ENCODE assay signal across 11 mouse cellular contexts in genomic region chr12:110438367-110438973, GRCm38 (mm10). TPM values are rescaled to one million over a fixed set of nuclear protein-coding genes. Genes with fewer than 3 reads are reported as not detected.
A peak's percentile ranks its signal among the peaks of the same experiment; 100 is the strongest.
DNase-seq lines count a peak whose midpoint lies in the region; ATAC-seq and TF ChIP-seq lines count a peak whose summit lies in the region.
"Had no signal": no experiment of that assay in that cellular context is flagged by ENCODE, and none has a peak within 500 bp of the region (broad histone marks: within the 10 kb centered on the region; RNA-seq: fewer than 3 reads in every experiment).

No protein-coding gene starts in this region.

- no peak for DNase-seq in cerebellum, adult 2 months
- no peak for DNase-seq in cerebellum, adult 11-12 months
- DNase-seq in liver, postnatal 0 days, result no peak
- DNase-seq in liver, embryonic 11.5 days (ENCODE audit: low spot score), result no peak
- peak; percentile 46 for DNase-seq in retina, postnatal 1 day
- DNase-seq in left cerebral cortex, postnatal 10 days (ENCODE audit: extremely low spot score in 1 of 2, low spot score in 2 of 2), result no peak
- DNase-seq in kidney, adult 8-10 months, result no peak
- DNase-seq: left cerebral cortex, postnatal 4 days had no signal

- no peak overlapping the region for H3K4me3 ChIP-seq in cerebellum, adult 2 months (replicated peaks; ENCODE audit: insufficient read depth, low read depth, low read length)
- no peak overlapping the region for H3K4me3 ChIP-seq in liver, postnatal 0 days (ENCODE audit: low read depth, low read length)
- no peak overlapping the region for H3K4me3 ChIP-seq in liver, embryonic 11.5 days (ENCODE audit: low read depth, low read length)
- H3K4me3 ChIP-seq: erythroblast, embryonic 14.5 days; hindbrain, embryonic 15.5 days had no signal

- no peak overlapping the region for H3K4me2 ChIP-seq in liver, postnatal 0 days (ENCODE audit: low read depth, low read length)
- no peak overlapping the region for H3K4me2 ChIP-seq in liver, embryonic 11.5 days
- H3K4me2 ChIP-seq: hindbrain, embryonic 15.5 days had no signal

- no peak overlapping the region for H3K27ac ChIP-seq in cerebellum, adult 2 months (ENCODE audit: insufficient read depth, low read length)
- H3K27ac ChIP-seq in liver, postnatal 0 days (ENCODE audit: low read depth), result no peak overlapping the region
- H3K27ac ChIP-seq in liver, embryonic 11.5 days (ENCODE audit: low read depth, low read length), result no peak overlapping the region
- H3K27ac ChIP-seq: hindbrain, embryonic 15.5 days had no signal

- no peaks in the 10 kb centered on the region; the same call in 1 of the 2 replicates for H3K9me3 ChIP-seq in liver, postnatal 0 days (ENCODE audit: low read length)
- H3K9me3 ChIP-seq in liver, embryonic 11.5 days (ENCODE audit: control insufficient read depth, low read length), result no peaks in the 10 kb centered on the region
- H3K9me3 ChIP-seq: hindbrain, embryonic 15.5 days had no signal

- peak; percentile 35; the same call in 1 of the 2 replicates for TF ChIP-seq CTCF in cerebellum, adult 2 months (IDR thresholded peaks at IDR 0.05; ENCODE audit: borderline replicate concordance, insufficient read depth, low read depth, low read length)
- TF ChIP-seq CTCF in liver, postnatal 0 days (IDR thresholded peaks at IDR 0.05; ENCODE audit: low read depth), result peak; percentile 69

- no peak for TF ChIP-seq EP300 in liver, postnatal 0 days (IDR thresholded peaks at IDR 0.05; ENCODE audit: low read depth)

- 72% methylated on average over 5 of the region's 5 CpGs for WGBS in cerebellum, adult 2 months
- 40% methylated on average over 5 of the region's 5 CpGs for WGBS in liver, postnatal 0 days (ENCODE audit: insufficient replicate concordance)
- 30% methylated on average over 5 of the region's 5 CpGs for WGBS in liver, embryonic 11.5 days

- no peak overlapping the region for H3K9ac ChIP-seq in liver, postnatal 0 days (replicated peaks)
- H3K9ac ChIP-seq in liver, embryonic 11.5 days (ENCODE audit: low read depth, low read length), result no peak overlapping the region
- H3K9ac ChIP-seq: hindbrain, embryonic 15.5 days had no signal

- intact Hi-C loops in left cerebral cortex, postnatal 10 days (cut with DNase I), result no loop called here

- no peaks in the 10 kb centered on the region for H3K36me3 ChIP-seq in liver, postnatal 0 days (replicated peaks; ENCODE audit: insufficient read depth, low read length)
- H3K36me3 ChIP-seq in liver, embryonic 11.5 days (ENCODE audit: control insufficient read depth, insufficient read depth, low read length), result no peaks in the 10 kb centered on the region
- H3K36me3 ChIP-seq: hindbrain, embryonic 15.5 days had no signal

- H3K27me3 ChIP-seq in cerebellum, adult 2 months (ENCODE audit: control insufficient read depth, insufficient read depth, low read length), result no peaks in the 10 kb centered on the region
- no peaks in the 10 kb centered on the region for H3K27me3 ChIP-seq in liver, postnatal 0 days (ENCODE audit: insufficient read depth, low read length)
- H3K27me3 ChIP-seq in liver, embryonic 11.5 days (replicated peaks; ENCODE audit: control insufficient read depth, insufficient read depth, low read length), result 0 out of 2 replicates have a peak, but pooled peaks cover 3% of the 10 kb centered on the region
- H3K27me3 ChIP-seq: hindbrain, embryonic 15.5 days had no signal

- ATAC-seq in liver, postnatal 0 days, result peak; percentile 38
- no peak for ATAC-seq in liver, embryonic 11.5 days (replicated peaks; ENCODE audit: low FRiP score)
- 0 out of 2 replicates have a peak, but pooled peaks have one; percentile 48 for ATAC-seq in erythroid progenitor cell, adult 5-6 weeks (replicated peaks; ENCODE audit: low FRiP score, poor library complexity, severe bottlenecking)

- peaks cover 9% of the 10 kb centered on the region for H3K4me1 ChIP-seq in cerebellum, adult 2 months (ENCODE audit: control insufficient read depth, insufficient read depth, low read length)
- H3K4me1 ChIP-seq in liver, postnatal 0 days (ENCODE audit: insufficient read depth), result 0 out of 2 replicates have a peak, but pooled peaks cover 3% of the 10 kb centered on the region
- no peaks in the 10 kb centered on the region for H3K4me1 ChIP-seq in liver, embryonic 11.5 days (replicated peaks; ENCODE audit: control insufficient read depth, insufficient read depth, low read length)

- no peak for TF ChIP-seq POLR2A in cerebellum, adult 2 months (IDR thresholded peaks at IDR 0.05; ENCODE audit: borderline replicate concordance, insufficient read depth, low read length)

RNA-seq across cellular contexts. Expression of gene Ppp2r5c, which starts 8.4 kb away (rescaled TPM):
- polyA plus RNA-seq in cerebellum, adult 2 months (2012; rRNA removed), result 117 and 136 TPM in 2 replicates
- 53.3 and 55.5 TPM in 2 replicates for polyA plus RNA-seq in liver, postnatal 0 days (2015; fragmentation: Nextera tagmentation; extraction: Ambion mirVana)
- polyA plus RNA-seq in liver, embryonic 11.5 days (2014; fragmentation: Nextera tagmentation; extraction: Ambion mirVana), result 138 and 151 TPM in 2 replicates
- total RNA-seq in erythroid progenitor cell, adult 5-6 weeks (2015; ENCODE audit: low replicate concordance), result 65.2 and 80.1 TPM in 2 replicates
- total RNA-seq in erythroid progenitor cell, adult 5-6 weeks (2017; ENCODE audit: low replicate concordance), result 113 and 118 TPM in 2 replicates
- 100 to 1,000 TPM; 237 to 246 TPM for total RNA-seq in left cerebral cortex, postnatal 10 days (2021)
